Mouse (Mus musculus): ENCODE results near the gene Sirt2. TPM values are rescaled to one million over a fixed set of nuclear protein-coding genes. Genes with fewer than 3 reads are reported as not detected.
A peak's percentile ranks its signal among the peaks of the same experiment; 100 is the strongest.

The Sirt2 gene
- total and polyA plus RNA-seq, 2 experiments from 2014 or later: 44.7 to 60.6 TPM

DNA sequence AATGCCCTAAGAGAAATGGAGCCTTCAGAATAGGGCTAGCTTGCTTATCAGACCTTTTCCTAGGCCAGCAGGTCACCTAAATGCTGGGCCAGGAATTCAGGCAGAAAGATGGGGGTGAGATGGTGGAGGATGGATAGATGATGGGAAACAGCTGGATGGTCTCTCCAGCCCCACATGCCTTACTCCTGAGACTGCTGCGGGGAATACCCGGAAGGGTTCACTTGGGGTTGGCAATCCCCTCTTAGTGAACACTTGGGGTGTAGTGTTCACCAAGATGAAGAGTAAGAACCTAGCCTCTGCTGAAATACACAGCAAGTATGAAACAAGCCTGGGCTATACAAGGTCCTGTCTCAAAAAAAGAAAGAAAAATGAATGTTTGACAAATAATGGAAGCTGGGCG is 22.7 kb downstream of the Sirt2 start:
- Histone ChIP-seq H3K4me2 (ENCODE audit: low read depth, low read length) (peak overlapping the region; percentile 25; the same call in 1 of the 2 replicates), H3K9me3 (replicated peaks; ENCODE audit: control insufficient read depth, low read length) (no peaks in the 10 kb centered on the region), H3K4me3 (ENCODE audit: low read depth, low read length) (peak overlapping the region; percentile 11; the same call in 1 of the 2 replicates), H3K27me3 (ENCODE audit: control insufficient read depth, insufficient read depth, low read length) (no peaks in the 10 kb centered on the region), H3K36me3 (replicated peaks; ENCODE audit: control insufficient read depth, insufficient read depth, low read length) (peaks cover 18% of the 10 kb centered on the region), H3K4me1 (ENCODE audit: control insufficient read depth, insufficient read depth) (no peaks in the 10 kb centered on the region; the same call in 1 of the 2 replicates), H3K27ac (ENCODE audit: low read depth) (no peak overlapping the region), H3K9ac (replicated peaks; ENCODE audit: low read depth, low read length) (no peak overlapping the region)
- WGBS: 77% methylated on average over 3 of the region's 3 CpGs
- TF ChIP-seq EP300 (IDR thresholded peaks at IDR 0.05; ENCODE audit: low read depth): no peak
- TF ChIP-seq CTCF (IDR thresholded peaks at IDR 0.05; ENCODE audit: low read depth): no peak
- DNase-seq (ENCODE audit: low spot score): no peak
- ATAC-seq (ENCODE audit: insufficient read depth, low read depth): no peak

DNA sequence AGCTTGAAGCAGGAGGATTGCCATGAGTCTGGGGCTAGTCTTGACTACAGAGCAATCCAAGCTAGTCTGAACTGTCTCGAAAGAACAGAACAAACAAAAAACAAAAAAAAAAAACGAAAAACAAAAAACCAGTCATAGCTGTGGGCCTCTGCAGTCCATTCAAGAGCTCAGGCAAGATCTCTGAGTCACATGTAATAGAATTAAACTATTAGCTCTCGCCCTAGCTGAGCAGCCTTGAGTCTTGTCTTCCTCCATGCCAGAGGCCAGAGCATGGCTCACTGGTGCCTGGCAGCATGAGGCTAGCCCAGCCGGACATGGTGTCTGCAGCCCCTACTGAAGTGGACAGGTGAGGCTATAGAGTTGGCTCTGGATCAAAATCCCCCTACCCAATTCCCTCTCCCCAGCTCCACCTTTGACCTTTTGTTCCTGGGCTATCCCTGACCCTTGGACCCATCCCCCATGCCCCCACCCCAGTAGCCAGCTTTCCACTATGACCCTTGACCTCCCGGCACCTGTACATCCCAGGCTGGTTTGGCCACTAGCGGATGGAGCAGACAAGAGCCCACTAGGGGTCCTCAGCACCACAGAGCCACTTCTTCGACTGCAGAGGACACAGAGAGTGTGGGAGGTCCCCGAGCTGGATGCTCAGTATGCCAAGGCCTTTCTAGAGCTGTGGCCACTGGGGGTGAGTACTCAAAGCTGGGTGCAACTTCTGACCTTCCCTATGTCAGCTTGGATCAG is 23.7 kb downstream of the Sirt2 start:
- ATAC-seq (ENCODE audit: insufficient read depth, low read depth): no peak

GRCm38 (mm10) chr7:28791706-28792105 is 25.2 kb downstream of the Sirt2 start:
- Histone ChIP-seq H3K9ac (replicated peaks; ENCODE audit: low read depth, low read length) (no peak overlapping the region), H3K4me2 (ENCODE audit: low read depth, low read length) (no peak overlapping the region), H3K36me3 (replicated peaks; ENCODE audit: control insufficient read depth, insufficient read depth, low read length) (peaks cover 9% of the 10 kb centered on the region; the same call in 1 of the 2 replicates), H3K4me1 (ENCODE audit: control insufficient read depth, insufficient read depth) (peaks cover 3% of the 10 kb centered on the region), H3K27ac (ENCODE audit: low read depth) (no peak overlapping the region), H3K9me3 (replicated peaks; ENCODE audit: control insufficient read depth, low read length) (no peaks in the 10 kb centered on the region), H3K4me3 (ENCODE audit: low read depth, low read length) (no peak overlapping the region), H3K27me3 (ENCODE audit: control insufficient read depth, insufficient read depth, low read length) (no peaks in the 10 kb centered on the region)
- ATAC-seq (ENCODE audit: insufficient read depth, low read depth): no peak
- DNase-seq (ENCODE audit: low spot score): no peak
- TF ChIP-seq CTCF (IDR thresholded peaks at IDR 0.05; ENCODE audit: low read depth): no peak
- TF ChIP-seq EP300 (IDR thresholded peaks at IDR 0.05; ENCODE audit: low read depth): no peak

More for the DNA sequence above, 23.7 kb downstream of the Sirt2 start:
- Histone ChIP-seq H3K27me3 (ENCODE audit: control insufficient read depth, insufficient read depth, low read length) (no peaks in the 10 kb centered on the region), H3K36me3 (replicated peaks; ENCODE audit: control insufficient read depth, insufficient read depth, low read length) (peaks cover 16% of the 10 kb centered on the region), H3K9me3 (replicated peaks; ENCODE audit: control insufficient read depth, low read length) (no peaks in the 10 kb centered on the region), H3K4me1 (ENCODE audit: control insufficient read depth, insufficient read depth) (no peaks in the 10 kb centered on the region; the same call in 1 of the 2 replicates), H3K9ac (replicated peaks; ENCODE audit: low read depth, low read length) (no peak overlapping the region), H3K4me2 (ENCODE audit: low read depth, low read length) (no peak overlapping the region), H3K27ac (ENCODE audit: low read depth) (no peak overlapping the region), H3K4me3 (ENCODE audit: low read depth, low read length) (no peak overlapping the region)
- TF ChIP-seq EP300 (IDR thresholded peaks at IDR 0.05; ENCODE audit: low read depth): no peak
- TF ChIP-seq CTCF (IDR thresholded peaks at IDR 0.05; ENCODE audit: low read depth): peak; percentile 46
- WGBS: 60% methylated on average over 8 of the region's 8 CpGs
- DNase-seq (ENCODE audit: low spot score): no peak

DNA sequence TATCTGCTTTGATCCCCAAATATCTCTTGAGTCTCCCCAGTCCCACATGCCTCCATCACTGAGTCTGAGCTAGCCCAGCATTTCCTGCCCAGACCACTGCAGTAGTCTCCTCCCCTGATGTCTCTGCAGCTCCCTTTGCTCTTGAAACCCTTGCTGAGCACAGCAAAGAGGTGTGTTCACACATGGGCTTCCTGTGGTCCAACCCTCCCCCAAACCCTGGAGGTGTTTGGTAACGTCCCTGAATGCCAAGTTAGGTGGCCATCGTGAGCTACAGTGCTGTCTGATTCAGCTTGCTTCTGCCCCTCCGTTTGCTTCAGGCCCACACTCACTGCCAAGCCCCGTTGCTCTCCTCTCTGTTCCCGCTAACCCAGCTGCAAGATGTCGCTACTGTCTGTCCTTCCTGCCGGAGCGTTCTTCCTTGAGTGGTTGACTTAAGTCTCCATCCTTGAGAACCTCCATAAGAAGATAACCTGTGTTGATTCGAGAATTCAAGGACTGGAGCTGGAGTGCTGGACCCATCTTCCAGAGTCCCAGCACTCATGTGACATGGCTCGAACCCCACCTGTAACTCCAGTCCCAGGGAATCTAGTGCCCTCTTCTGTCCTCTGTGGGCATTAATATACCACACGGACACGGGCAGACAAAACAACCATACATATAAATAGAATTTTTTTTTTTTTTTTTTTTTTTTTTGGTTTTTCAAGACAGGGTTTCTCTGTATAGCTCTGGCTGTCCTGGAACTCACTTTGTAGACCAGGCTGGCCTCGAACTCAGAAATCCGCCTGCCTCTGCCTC is 26.1 kb downstream of the Sirt2 start:
- Histone ChIP-seq H3K27ac (ENCODE audit: low read depth) (no peak overlapping the region), H3K9me3 (replicated peaks; ENCODE audit: control insufficient read depth, low read length) (no peaks in the 10 kb centered on the region), H3K4me2 (ENCODE audit: low read depth, low read length) (no peak overlapping the region), H3K27me3 (ENCODE audit: control insufficient read depth, insufficient read depth, low read length) (no peaks in the 10 kb centered on the region), H3K9ac (replicated peaks; ENCODE audit: low read depth, low read length) (no peak overlapping the region), H3K4me3 (ENCODE audit: low read depth, low read length) (no peak overlapping the region), H3K4me1 (ENCODE audit: control insufficient read depth, insufficient read depth) (peaks cover 3% of the 10 kb centered on the region), H3K36me3 (replicated peaks; ENCODE audit: control insufficient read depth, insufficient read depth, low read length) (peaks cover 6% of the 10 kb centered on the region; the same call in 1 of the 2 replicates)
- no peak for TF ChIP-seq CTCF (IDR thresholded peaks at IDR 0.05; ENCODE audit: low read depth)
- no peak for TF ChIP-seq EP300 (IDR thresholded peaks at IDR 0.05; ENCODE audit: low read depth)
- WGBS: 60% methylated on average over 13 of the region's 14 CpGs
- no peak for DNase-seq (ENCODE audit: low spot score)
- no peak for ATAC-seq (ENCODE audit: insufficient read depth, low read depth)

DNA sequence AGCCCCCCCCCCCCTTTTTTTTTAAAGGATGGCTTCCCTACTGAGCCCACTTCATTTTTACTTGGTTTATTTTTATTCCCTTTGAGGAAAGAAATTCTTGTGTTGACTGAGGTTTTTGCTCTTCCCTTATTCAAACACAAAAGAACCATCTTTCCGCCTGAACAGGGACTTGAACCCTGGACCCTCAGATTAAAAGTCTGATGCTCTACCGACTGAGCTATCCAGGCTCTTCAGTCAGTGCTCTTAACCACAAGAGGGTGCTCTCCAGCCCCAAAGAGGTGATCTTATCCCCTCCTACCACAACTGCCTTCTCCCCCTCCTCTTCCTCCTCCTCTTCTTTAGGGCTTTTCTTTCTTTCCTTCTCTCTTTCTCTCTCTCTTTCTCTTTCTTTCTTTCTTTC is 27.3 kb downstream of the Sirt2 start:
- Histone ChIP-seq H3K27ac (ENCODE audit: low read depth) (no peak overlapping the region), H3K9me3 (replicated peaks; ENCODE audit: control insufficient read depth, low read length) (no peaks in the 10 kb centered on the region), H3K4me1 (ENCODE audit: control insufficient read depth, insufficient read depth) (peaks cover 3% of the 10 kb centered on the region; the same call in 1 of the 2 replicates), H3K4me3 (ENCODE audit: low read depth, low read length) (no peak overlapping the region), H3K36me3 (replicated peaks; ENCODE audit: control insufficient read depth, insufficient read depth, low read length) (no peaks in the 10 kb centered on the region), H3K9ac (replicated peaks; ENCODE audit: low read depth, low read length) (no peak overlapping the region), H3K4me2 (ENCODE audit: low read depth, low read length) (no peak overlapping the region), H3K27me3 (ENCODE audit: control insufficient read depth, insufficient read depth, low read length) (no peaks in the 10 kb centered on the region)
- DNase-seq (ENCODE audit: low spot score): no peak
- 39% methylated on average over 2 of the region's 2 CpGs for WGBS
- ATAC-seq (ENCODE audit: insufficient read depth, low read depth): no peak
- TF ChIP-seq CTCF (IDR thresholded peaks at IDR 0.05; ENCODE audit: low read depth) (peak; percentile 35; the same call in 1 of the 2 replicates), EP300 (IDR thresholded peaks at IDR 0.05; ENCODE audit: low read depth) (no peak)

Measured in heart, postnatal 0 days (tissue).